Mouse (Mus musculus) gastrocnemius, postnatal 36 days (tissue): ENCODE results near the gene Tapt1. TPM values are rescaled to one million over a fixed set of nuclear protein-coding genes. Genes with fewer than 3 reads are reported as not detected.
"Not testable (repeated sequence)": the region's sequence is repeated elsewhere in the genome, so short reads cannot be mapped to it uniquely, and the experiment has no call there.

Experiments
- DNase-seq, 2 experiments: peaks; one replicate each; pipeline ENCODE4 v3.0.0; 2022
- intact Hi-C: fragments of 180-260 bp; cut with DNase I; formaldehyde crosslinking; loops from one replicate; pipeline ENCODE4 v1.15.1; 2025
- total RNA-seq, 2 experiments: library from RNA; stranded (reverse); gene quantifications; 2 replicates each; pipeline ENCODE4 v1.2.3; 2021

Gene Tapt1
- total RNA-seq, 2 experiments from 2014 or later, result 37.0 to 37.4 TPM

GRCm38 (mm10) chr5:44151327-44152051 is 74.9 kb downstream of the Tapt1 start:
- intact Hi-C loops, result no loop called here
- DNase-seq, result no peak

DNA sequence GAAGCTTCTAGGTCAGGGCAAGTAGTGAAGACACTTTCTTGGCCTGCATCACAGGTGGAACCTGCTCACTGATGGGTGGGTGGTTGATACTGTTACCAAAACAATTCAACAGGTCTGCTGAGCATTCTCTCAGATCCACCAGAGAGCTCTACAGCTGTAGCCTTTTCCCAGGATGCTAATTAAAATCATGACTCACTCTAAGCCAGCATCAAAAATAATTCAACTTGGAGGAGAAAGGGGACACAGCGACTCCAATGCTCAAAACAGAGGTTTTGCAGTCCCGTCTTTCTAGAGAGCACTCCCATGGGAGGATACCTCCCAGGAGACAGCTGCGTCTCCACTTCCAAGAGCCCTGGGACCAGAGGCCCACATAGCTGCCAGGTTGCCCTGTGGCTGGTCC is 78.7 kb downstream of the Tapt1 start:
- intact Hi-C loops, result no loop called here
- no peak for DNase-seq

- intact Hi-C loops, result no loop called here
- DNase-seq, result no peak
Measured at GRCm38 (mm10) chr5:44146437-44147332, 79.7 kb downstream of the Tapt1 start.

DNA sequence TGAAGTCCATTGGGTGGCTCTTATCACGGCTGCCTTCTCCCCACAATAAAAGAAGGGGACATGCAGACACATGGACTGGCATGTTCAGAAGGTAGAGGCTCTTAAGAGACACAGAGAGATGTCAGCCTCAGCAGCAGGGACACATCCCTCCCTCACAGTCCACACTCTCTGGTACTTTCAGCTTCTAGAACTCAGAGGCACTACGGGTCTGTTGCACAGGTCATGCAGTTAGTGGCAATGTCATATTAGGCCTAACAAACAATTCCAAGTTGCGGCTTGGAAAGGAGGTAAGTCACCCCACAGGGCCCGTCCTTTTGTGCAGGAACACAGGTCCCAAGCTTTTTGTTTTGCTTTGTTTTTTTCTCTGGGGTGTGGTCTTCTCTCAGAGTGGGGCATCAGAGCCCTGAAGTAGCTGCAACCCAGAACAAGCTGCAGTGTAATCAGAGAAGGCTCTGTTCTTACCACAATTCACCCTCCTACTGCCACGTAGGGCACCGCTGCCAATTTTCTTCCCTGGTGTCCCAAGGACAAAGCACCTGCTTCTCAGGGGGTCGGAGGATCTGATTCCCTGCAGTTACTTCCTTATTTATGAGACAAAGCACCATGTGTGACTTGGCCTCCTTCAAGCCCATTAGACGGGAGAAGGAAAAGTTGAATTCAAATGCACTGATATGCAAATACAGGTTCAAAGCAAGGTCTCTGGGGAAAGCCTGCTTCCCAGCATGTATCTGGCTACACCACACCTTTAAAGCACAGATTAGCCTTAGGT is 82.8 kb downstream of the Tapt1 start:
- DNase-seq, result no peak
- intact Hi-C loops, result no loop called here

GRCm38 (mm10) chr5:44127487-44127886 is 98.9 kb downstream of the Tapt1 start:
- intact Hi-C loops, result no loop called here
- no peak for DNase-seq

DNA sequence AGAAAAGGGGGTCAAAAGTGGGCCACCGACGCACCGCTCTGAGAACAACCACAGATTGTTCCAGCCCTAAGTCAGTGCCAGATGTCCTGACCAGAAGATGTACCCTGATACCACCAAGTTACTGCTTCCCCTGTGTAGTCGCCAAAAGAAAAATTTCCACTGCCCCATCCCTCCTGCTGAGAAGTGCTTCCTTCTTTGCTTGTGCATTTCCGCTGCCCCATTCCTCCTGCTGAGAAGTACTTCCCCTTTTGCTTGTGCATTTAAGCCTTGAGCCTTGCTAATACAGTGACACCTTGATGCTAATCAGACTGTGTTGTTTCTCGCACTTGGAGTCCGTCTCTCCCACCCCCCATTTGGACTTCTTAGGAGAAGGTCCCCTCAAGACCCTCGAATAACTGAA is 99.9 kb downstream of the Tapt1 start:
- intact Hi-C loops, DNase-seq: not testable (repeated sequence)

Other genes with a start within 250 kb of the Tapt1 start
- 1 to 10 TPM; 3.7 to 6.3 TPM for gene Fgfbp1, start 244.8 kb downstream of the Tapt1 start, total RNA-seq
- 10 to 100 TPM; 10.1 to 11.4 TPM for gene Prom1, start 124.6 kb downstream of the Tapt1 start, total RNA-seq